Mouse (Mus musculus) 3134 (cell line): ENCODE data around the gene Grap2.

ENCODE experiments used
- DNase-seq: peaks from one replicate; pipeline ENCODE4 v3.0.0-alpha.2; 2011; ENCODE audit warnings: low spot score; ENCODE audit not compliant: insufficient read length; ENCODE audit errors: extremely low read depth

Gene Grap2

GRCm38 (mm10) chr15:80679515-80680215, 107.3 kb downstream of the Grap2 start:
- no peak for DNase-seq

- no peak for DNase-seq
These were observed 108.1 kb downstream of the Grap2 start for GRCm38 (mm10) chr15:80680347-80681030.

DNA sequence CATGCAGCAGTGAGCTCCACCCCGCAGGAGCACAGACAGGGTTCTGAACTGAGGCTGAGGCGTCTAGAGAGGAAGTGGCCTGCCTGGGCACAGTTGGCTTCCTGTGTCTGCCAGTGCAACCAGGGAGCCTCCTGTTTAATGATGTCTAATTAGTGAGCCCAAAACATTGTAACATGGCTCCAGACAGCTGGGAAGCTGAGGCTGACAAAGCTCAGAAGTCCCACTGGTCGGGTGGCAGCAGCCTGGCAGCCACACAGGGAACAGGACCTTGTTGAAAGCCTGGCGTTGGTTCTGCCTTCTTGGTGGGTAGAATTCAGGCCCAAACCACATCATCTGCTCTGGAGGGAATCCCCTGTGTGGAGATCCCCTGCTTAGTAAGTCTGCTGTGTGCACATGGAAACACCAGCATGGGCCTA, 109.1 kb downstream of the Grap2 start:
- no peak for DNase-seq

DNA sequence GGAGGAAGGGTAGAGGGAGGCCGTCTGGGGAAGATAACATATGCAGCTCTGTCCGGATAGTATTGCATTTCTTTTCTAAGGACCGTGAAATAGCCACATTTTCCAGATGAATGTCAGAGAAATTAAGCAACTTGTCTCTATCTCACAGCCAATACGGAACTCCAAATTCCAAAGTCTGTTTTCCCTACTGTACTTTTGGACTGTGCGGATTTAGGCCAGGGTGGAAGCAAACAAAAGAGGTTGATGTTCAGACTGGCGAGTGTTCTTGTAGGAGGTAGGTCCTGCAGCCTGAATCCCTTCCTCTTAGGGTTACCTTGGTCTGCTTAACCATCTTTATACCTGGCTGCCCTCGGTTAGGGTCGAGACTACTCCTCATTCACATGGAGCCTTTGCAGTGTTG, 109.9 kb downstream of the Grap2 start:
- no peak for DNase-seq

DNA sequence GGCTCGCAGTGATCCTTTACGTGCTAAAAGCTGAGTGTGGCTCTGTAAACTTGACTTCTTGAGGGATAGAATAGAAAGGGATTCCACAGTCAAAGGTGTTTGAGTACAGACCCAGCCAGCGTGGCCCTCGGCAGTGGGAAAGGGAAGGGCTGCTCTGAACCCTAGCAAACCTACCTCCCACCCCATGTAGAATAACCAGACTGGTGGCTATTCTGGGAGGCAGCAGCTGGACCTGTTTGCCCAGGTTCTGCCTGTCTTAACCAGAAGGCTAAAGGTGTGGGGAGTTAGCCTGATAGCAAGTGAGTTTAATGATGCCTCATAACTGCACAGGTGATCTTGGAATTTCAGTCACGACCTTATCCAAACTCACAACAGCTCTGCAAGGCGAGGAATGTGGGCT, 110.8 kb downstream of the Grap2 start:
- DNase-seq = no peak

DNA sequence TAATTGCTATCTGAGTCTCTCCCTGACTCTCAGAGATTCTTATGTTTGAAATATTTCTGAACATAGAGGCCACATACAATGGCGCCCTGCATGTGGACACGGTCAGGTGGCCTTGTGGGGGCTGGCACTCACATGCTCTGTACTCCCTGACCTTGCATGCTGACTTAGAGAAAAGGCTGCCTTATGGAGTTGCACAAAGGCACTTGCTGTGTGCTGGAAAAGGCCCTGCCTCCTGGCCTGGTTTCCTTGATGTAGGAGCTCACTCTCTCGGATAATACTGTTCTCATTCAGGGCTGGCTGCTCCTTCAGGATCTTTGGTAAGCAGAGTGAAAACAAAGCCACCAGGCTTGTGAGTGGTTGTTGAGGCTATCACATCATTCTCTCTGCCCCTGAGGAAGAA, 111.6 kb downstream of the Grap2 start:
- no peak for DNase-seq

DNA sequence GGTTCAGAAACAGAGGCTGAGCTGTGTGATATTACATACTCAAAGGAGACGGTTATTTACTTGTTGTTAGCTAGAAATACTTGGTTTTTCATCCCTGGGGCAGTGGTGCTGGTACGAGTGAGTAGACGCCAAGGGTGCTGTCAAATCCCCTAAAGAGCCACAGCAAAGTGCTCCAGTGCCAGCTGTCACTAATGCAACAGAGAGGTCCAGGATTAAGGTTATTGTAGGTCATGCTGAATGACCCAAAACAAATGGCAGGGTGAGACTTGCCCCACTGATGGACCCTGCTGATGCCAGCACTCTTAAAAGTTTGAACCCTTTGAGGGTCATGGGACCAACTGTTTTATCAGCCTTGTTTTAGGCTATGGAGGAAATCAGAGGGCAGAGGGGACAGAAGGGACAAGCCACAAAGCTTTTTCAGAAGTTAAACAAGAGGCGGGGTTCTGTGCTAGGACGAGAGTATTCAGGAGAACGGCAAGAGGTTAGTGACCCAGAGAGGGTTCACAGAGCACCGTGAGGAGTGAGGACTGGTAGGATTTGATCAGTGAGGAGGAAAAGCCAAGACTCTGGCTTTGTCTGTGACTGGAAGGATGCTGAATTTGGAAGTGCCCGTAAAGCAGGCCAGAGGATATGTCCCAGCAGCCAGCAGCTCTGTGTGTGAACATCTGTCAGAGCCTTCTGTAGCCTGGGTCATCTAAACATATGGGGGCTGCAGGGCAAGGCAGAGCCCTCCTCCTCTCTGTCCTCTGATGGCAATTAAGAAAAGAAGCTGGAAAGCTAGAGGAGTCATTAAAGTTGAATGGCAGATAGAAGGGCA, 112.6 kb downstream of the Grap2 start:
- no peak for DNase-seq

GRCm38 (mm10) chr15:80685603-80685895, 113.2 kb downstream of the Grap2 start:
- DNase-seq = no peak

- no peak for DNase-seq
These were observed 116.1 kb downstream of the Grap2 start for GRCm38 (mm10) chr15:80688536-80688935.

DNA sequence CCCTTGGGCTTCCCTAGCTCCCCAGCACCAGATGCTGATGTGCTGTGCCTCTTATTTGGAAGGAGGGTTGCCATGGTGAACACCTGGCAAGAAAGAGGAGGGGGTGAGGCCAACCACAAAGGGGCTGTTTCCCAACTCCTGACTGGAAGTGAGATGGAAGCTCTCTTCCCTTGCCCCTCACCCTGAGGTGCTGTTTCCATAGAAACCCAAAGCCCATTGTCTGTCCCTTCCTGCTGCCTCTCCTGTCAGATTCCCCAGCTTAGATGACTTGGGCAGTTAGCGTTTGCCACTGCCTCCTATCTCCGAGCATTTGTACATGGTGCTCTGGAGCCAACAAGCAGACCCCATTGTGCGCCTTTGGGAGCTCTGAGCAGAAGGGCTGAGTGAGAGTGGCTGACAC, 121.1 kb downstream of the Grap2 start:
- no peak for DNase-seq

GRCm38 (mm10) chr15:80694125-80694910, 121.9 kb downstream of the Grap2 start:
- DNase-seq = no peak

- DNase-seq = no peak
These were observed 125.2 kb downstream of the Grap2 start for GRCm38 (mm10) chr15:80697564-80697963.

- no peak for DNase-seq
These were observed 129.3 kb downstream of the Grap2 start for GRCm38 (mm10) chr15:80701481-80702257.
